Mouse (Mus musculus) thymus, postnatal 10 days (tissue): ENCODE measurements at regions not wholly inside any gene's neighbourhood (a gene's known extent, or its start where the extent isn't known, plus 50 kb on each side); places are given as distances from the start of the nearest gene placed in this dataset.

Experiments used
- DNase-seq, 2 experiments: peaks; one replicate each; pipeline ENCODE4 v3.0.0; 2021; ENCODE audit warnings: low spot score in 2 of 2

DNA sequence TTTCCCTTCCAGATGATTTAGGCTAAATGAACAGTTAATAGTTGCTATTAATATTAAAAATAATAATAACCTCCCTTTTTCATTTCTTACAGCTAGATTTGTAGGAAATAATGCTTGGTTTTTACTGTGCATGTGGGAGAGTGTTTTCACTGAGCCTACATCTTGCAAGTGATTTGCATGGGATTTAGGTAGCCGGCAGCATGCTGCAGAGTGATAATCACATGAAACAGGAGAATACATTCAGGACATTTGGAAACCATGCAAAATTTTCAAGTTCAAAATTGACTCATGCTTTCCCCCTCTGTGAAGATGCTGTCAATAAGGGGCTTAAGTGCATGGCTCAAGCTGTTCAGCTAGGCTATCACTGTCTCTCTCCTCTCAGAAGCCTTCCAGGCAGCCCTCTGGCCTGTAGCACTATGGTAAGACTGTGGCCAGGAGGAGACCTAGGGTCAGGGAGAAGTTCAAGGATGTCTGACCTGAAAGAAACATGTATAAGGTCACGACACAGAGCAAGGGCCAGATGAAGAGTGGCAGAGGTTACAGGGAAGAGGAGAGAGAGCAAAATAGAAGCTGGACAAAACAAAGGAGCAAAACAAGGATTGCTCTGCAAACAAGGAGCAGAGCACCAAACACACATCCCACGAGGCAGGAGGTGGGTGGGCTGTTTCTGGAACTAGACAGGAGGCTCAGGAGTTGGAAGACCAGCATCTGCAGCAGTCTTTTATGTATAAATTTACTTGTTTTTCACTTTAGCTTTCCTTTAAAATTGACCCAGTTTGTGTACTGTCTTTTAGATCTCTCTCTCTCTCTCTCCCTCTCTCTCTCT lies 177.5 kb downstream of the Tmem161b start:
- DNase-seq = no peak

DNA sequence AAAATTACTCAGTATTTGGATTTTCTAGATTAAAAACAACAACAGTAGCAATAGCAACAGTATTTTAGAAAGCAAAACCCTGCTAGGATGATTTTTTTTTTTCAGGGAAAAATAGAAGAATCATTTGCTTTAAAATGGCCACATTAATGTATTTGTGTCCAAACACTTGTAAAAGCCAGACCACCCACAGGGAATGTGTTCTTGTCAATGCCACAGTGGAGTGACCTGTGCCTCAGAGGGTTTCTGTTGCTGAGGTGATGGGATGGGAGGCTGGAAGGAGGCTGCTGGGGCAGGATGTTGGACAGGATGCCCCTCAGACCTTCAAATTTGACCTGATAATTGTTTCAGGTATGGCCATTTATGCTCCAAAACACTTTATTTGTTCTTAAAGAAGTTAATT lies 178.9 kb downstream of the Tmem161b start:
- DNase-seq = no peak

DNA sequence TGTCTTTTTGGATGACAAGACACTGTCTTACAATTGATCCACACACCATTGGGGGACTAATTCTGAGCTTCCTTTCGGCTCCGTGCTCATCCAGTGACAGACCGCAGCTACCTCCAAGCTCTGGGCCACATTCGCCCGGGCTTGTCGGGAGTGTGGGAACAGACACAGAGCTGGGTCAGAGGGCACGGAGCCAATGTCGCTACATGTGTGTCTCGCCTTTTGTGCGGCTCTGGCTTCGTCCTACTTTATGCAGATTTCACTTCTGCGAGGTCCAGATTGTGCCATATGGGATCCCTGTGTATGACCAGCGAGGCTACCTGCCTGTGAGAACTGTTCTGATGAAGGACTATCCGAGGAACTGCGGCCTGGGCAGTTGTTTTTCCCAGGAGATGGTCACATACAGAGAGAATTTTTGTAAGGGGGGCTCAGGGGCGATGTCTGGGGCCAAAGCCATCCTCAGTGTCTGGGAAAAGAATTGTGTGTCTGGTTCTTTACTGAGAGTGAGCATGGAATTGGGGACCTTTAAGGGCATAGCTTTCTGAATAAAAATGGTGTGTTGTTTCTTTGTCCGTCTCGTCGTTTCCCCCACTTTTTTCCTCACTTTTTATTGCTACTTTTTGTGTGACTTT lies 182.6 kb downstream of the Tmem161b start:
- DNase-seq = no peak

DNA sequence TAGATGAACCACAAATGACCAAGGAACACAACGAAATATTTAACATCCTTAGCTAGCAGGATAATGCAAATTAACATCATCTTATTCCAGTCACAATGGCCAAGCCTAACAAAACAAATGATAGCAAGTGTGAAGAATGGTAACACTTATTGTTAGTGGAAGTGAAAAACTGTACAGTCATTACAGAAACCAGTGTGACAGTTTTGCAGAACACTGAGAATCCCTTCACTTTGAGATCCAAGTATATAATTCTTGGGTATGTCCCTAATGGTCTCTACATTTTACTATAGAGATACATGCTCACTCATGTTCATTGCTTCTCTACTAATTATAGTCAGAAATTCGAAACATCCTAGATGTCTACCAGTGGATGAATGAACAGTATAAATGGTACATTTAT lies 212.3 kb downstream of the Tmem161b start:
- no peak for DNase-seq

DNA sequence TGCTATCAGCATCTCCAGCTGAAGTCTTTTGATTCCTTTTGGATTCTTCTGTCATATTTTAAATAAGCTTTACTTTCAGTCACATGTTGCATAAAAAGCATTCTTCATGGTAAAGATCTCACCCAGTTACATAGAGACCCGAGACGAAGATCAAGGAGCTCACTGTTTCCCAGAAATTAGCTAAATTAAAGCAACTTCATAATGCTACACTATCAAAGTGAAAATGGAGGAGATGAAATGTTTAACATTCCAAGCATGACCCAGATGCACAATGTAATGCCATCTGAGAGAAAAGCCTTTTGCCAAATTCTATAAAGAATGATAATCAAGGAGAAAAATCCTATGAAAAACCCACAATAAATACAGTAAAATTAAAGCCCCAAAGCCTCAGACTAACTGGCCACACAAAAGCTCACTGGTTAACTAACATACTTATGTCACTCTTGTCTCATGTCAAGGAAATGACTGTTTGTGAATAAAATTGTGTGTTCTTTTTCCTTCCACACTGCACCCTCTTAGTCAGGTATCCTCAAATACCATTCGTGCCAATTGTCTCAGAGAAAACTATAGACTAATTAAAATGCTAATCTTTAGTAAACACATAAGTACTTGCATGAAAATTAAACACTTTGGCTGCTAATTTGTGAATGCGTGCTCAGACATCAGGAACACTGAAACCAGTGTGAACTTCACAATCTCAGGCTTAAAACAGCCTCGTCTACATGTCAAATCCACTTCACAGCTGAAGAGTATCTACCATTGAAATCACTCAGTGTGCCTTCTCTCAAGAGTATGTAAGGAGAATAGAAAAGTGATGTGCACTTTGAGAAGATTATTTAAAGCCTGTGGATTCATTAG lies 215.7 kb downstream of the Tmem161b start:
- DNase-seq = no peak

DNA sequence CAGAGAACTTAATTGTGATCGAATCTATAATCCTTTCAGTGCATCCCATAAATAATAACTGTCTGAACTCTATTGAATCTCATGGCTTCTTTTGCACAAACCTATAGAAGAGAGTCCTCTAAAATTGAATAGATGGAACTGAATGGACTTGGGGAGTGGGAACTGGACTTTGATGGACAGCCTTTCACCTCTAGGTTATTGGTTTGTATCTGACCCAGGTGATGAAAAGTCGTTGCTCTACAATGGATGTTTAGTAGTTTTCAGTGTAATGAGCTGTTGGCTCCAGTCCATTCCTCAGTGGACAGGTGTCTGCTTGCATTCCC lies 216.3 kb downstream of the Tmem161b start:
- DNase-seq = no peak

DNA sequence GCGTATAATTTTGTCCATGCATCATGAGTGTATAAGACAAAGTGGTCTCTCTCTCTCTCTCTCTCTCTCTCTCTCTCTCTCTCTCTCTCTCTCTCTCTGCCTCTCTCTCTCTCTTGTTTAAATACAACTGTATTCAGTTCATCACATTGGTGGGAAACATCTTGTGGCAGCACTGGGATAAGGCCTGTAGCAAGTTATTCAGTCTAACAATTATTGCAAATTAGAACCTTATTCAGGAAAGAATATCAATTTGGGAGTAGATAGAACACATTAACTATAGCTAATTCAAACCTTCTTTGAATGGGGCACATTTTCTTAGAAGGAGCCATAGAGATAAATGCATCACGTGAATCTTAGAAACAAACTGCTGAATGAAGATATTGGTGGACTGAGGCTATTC lies 226.4 kb downstream of the Tmem161b start:
- DNase-seq = no peak

DNA sequence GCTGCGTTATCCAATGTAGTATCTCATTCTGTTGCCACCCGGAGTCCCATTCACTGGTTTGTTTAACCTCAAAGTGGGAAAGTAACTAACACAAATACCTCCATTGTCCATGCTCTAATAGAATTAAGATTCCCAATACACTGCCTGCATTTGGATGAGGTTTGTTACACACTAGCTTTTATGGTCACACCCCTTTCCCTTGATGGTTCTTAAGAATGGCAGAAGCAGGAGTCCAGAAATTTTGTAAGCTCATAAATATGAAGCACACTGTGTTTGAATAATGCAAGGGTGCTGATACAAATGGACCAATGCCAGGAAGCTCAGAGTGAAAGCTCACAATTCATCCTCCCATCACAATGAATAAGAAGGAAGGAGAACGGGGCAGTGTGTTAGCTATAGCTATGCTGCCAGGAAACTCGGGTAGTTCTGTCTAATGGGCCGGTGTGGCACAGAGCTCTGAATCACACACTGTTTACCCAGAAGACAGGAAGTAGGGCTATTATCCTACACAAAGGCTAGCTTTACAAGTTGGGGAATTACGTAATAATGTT lies 227.0 kb downstream of the Tmem161b start:
- no peak for DNase-seq
